Mouse (Mus musculus) embryonic facial prominence, embryonic 12.5 days (tissue): ENCODE data around the gene Ddx58. TPM values are rescaled to one million over a fixed set of nuclear protein-coding genes. Genes with fewer than 3 reads are reported as not detected.

ENCODE experiments used
- ATAC-seq: fragments of 200-750 bp; cut with Nextera tagmentation; 2 replicates; pipeline ENCODE4 v1.8.0; 2017; ENCODE audit not compliant: insufficient number of reproducible peaks, insufficient read depth, low FRiP score, low TSS enrichment
- H3K27ac ChIP-seq: fragments of 300-500 bp; sonication (generic); 2 replicates; pipeline ENCODE4 v1.5.1; 2016; ENCODE audit warnings: mild to moderate bottlenecking
- H3K27me3 ChIP-seq: fragments of 300-500 bp; sonication (generic); 2 replicates; pipeline ENCODE4 v1.6.1; 2016; ENCODE audit warnings: mild to moderate bottlenecking, moderate library complexity
- H3K36me3 ChIP-seq: fragments of 300-500 bp; sonication (generic); 2 replicates; pipeline ENCODE4 v1.6.1; 2016; ENCODE audit warnings: mild to moderate bottlenecking
- H3K4me1 ChIP-seq: fragments of 300-500 bp; sonication (generic); 2 replicates; pipeline ENCODE4 v1.6.1; 2016
- H3K4me2 ChIP-seq: fragments of 300-500 bp; sonication (generic); replicated peaks from 2 replicates; pipeline ENCODE4 v1.6.1; 2016; ENCODE audit warnings: mild to moderate bottlenecking, moderate library complexity
- H3K4me3 ChIP-seq: fragments of 300-500 bp; sonication (generic); 2 replicates; pipeline ENCODE4 v1.5.1; 2016; ENCODE audit warnings: mild to moderate bottlenecking
- H3K9ac ChIP-seq: fragments of 300-500 bp; sonication (generic); 2 replicates; pipeline ENCODE4 v1.6.1; 2016; ENCODE audit warnings: mild to moderate bottlenecking, moderate library complexity
- H3K9me3 ChIP-seq: fragments of 300-500 bp; sonication (generic); 2 replicates; pipeline ENCODE4 v1.6.1; 2016; ENCODE audit warnings: mild to moderate bottlenecking, moderate library complexity
- WGBS: fragments of 180-500 bp; shearing (Covaris S2); methylation state at CpG from one replicate; pipeline ENCODE4 v1.1.7; 2016; 5-methylcytosine and 5-hydroxymethylcytosine counted together
- polyA plus RNA-seq: library from polyadenylated mRNA; unstranded; fragments of >200 nt; fragmentation: Nextera tagmentation; extraction: Ambion mirVana; gene quantifications from 2 replicates; pipeline ENCODE4 v1.2.1, GENCODE M21; 2016

The Ddx58 gene
- polyA plus RNA-seq, 1 experiment from 2014 or later: 8.3 TPM

DNA sequence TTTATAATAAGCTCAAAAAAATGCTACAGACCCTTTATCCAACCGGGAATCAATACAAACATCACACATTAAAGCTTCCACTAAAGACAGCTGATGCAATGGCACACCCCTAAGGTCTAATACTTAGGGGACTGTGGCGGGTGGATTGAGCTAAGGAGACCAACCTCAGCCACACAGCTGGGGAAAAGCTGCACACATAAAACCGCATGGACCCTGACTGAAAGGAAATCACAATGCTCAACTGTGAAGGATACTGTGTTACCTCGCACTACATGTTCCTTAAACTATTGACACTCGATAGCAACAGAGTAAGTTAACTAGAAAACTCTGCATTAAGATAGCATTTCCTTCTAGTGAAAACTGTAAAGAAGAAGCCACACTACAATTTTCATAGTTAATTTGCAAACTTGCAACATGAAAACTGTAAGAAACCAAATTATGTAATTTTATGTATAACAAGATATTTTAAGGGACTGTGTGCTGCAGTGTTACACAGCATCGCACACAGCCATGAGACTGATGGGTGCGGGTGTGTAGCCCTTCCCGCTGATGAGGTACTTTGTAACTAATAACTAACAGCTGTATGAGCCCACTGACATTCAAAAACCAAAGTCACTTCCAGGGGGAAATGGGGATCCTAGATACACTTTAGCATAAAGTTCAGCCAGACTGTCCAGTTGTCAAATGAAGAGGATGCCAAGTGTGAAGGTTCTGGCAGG lies 14.9 kb upstream of the Ddx58 start:
- no peak overlapping the region for H3K27ac ChIP-seq
- no peaks in the 10 kb centered on the region for H3K9me3 ChIP-seq
- no peak for ATAC-seq
- H3K4me1 ChIP-seq: no peaks in the 10 kb centered on the region; the same call in 1 of the 2 replicates
- no peaks in the 10 kb centered on the region for H3K27me3 ChIP-seq
- H3K4me2 ChIP-seq: no peak overlapping the region
- 69% methylated on average over 8 of the region's 8 CpGs for WGBS
- H3K36me3 ChIP-seq: peaks cover 6% of the 10 kb centered on the region; the same call in 1 of the 2 replicates
- no peak overlapping the region for H3K9ac ChIP-seq
- no peak overlapping the region for H3K4me3 ChIP-seq

DNA sequence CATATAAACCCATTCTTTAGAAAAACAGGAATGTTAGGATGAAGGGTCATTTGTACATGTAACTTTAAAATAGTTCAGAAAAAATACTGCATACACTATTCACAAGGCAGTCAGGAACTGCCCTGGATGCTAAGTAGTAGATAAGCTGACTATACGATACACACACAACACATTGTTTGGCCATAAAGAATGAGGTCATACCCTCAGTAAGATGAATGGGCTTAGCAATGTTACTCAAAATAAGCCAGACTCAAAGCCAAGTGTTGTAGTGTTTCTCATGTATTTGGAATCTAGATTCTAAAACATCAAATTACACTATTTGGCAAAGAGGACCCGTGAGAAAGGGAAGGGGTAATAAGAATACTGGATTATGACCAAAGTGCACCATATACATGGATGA lies 14.1 kb upstream of the Ddx58 start:
- Histone ChIP-seq H3K4me2 (no peak overlapping the region), H3K36me3 (no peaks in the 10 kb centered on the region), H3K9ac (no peak overlapping the region), H3K27ac (no peak overlapping the region), H3K4me1 (no peaks in the 10 kb centered on the region; the same call in 1 of the 2 replicates), H3K27me3 (no peaks in the 10 kb centered on the region), H3K4me3 (no peak overlapping the region), H3K9me3 (no peaks in the 10 kb centered on the region)
- no peak for ATAC-seq
- 81% methylated on average over 2 of the region's 2 CpGs for WGBS

DNA sequence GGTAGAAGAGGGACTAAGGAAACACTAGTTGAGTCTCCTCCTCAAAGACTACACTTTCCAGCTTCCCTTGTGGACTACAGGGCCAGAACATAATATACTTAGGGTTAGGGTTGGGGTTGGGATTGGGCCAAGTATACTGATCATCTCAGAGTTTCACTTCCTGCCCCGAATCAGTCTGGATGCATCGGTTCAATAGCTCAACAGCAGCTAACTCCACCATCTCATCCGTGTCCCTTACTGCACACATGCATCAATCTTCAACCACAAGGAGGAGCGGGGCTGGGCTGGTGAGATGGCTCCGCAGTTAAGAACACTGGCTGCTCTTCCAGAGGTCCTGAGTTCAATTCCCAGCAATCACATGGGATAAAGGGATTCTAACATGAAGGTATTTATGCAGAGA lies 11.4 kb upstream of the Ddx58 start:
- Histone ChIP-seq H3K9me3 (no peaks in the 10 kb centered on the region), H3K9ac (no peak overlapping the region), H3K36me3 (no peaks in the 10 kb centered on the region), H3K4me1 (no peaks in the 10 kb centered on the region; the same call in 1 of the 2 replicates), H3K27ac (no peak overlapping the region), H3K4me3 (no peak overlapping the region), H3K4me2 (no peak overlapping the region), H3K27me3 (no peaks in the 10 kb centered on the region)
- no peak for ATAC-seq
- WGBS: 93% methylated on average over 5 of the region's 5 CpGs

DNA sequence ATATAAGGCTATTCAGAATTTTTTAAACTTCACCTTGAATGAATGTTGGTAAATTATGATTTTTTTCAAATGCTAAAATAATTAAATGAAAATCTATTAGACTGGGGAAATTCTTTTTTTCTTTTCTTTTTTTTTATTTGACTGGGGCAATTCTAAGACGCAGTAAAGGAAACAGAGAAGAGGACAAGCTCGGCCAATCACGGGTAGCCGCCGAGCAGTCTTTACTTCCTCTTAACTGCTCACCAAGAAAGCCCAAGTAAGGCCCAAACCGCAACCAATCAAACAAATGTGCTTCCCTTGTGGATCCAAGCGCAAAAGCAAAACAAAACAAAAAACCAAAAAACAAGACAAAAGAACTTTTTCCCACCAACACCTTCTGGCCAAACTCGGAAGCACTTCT lies 4.4 kb upstream of the Ddx58 start:
- Histone ChIP-seq H3K36me3 (no peaks in the 10 kb centered on the region), H3K4me3 (no peak overlapping the region), H3K4me1 (no peaks in the 10 kb centered on the region), H3K27me3 (no peaks in the 10 kb centered on the region), H3K9ac (no peak overlapping the region), H3K27ac (no peak overlapping the region), H3K9me3 (no peaks in the 10 kb centered on the region), H3K4me2 (no peak overlapping the region)
- ATAC-seq: no peak
- 84% methylated on average over 8 of the region's 8 CpGs for WGBS

DNA sequence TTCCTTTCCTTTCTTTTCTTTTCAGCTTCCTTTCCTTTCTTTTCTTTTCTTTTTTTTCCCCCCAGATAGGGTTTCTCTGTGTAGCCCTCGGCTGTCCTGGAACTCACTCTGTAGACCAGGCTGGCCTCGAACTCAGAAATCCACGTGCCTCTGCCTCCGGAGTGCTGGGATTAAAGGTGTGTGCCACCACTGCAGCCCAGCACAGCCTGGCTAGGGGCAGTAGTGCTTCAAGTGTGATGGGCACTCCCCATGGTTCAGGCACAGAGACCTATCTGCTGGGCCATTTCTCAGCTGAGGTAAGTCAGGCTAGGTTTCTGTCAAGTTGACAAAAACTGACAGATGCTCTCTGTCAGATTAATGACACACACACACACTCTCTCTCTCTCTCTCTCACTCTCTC lies 3.4 kb upstream of the Ddx58 start:
- Histone ChIP-seq H3K4me3 (no peak overlapping the region), H3K27ac (no peak overlapping the region), H3K4me2 (no peak overlapping the region)

DNA sequence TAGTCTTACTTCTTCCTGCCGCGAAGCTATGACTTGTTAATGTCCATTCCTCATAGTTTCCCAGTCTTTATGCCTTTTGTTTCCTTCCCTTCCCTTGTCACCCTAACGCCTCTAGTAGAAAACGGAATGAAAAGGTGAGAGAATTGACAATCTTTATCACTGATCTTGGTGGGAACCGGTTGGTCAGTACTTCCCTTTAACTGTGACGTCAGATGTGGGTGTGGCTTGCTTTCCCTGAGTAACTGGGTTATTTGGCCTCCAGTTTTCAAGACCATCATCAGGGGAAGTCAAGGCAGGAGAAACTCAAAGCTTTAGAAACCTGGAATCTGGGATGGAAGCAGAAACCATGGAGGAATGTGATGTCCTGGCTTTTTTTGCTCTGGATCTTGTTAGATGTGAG lies 2.3 kb upstream of the Ddx58 start:
- 56% methylated on average over 6 of the region's 6 CpGs for WGBS
- Histone ChIP-seq H3K27ac (no peak overlapping the region), H3K9ac (no peak overlapping the region), H3K27me3 (no peaks in the 10 kb centered on the region), H3K4me2 (no peak overlapping the region), H3K4me1 (no peaks in the 10 kb centered on the region), H3K9me3 (no peaks in the 10 kb centered on the region), H3K4me3 (no peak overlapping the region), H3K36me3 (no peaks in the 10 kb centered on the region)
- no peak for ATAC-seq

More for the DNA sequence above, 3.4 kb upstream of the Ddx58 start:
- no peak for ATAC-seq
- Histone ChIP-seq H3K4me1 (no peaks in the 10 kb centered on the region), H3K36me3 (no peaks in the 10 kb centered on the region), H3K9ac (no peak overlapping the region), H3K27me3 (no peaks in the 10 kb centered on the region), H3K9me3 (no peaks in the 10 kb centered on the region)
- 79% methylated on average over 4 of the region's 4 CpGs for WGBS

DNA sequence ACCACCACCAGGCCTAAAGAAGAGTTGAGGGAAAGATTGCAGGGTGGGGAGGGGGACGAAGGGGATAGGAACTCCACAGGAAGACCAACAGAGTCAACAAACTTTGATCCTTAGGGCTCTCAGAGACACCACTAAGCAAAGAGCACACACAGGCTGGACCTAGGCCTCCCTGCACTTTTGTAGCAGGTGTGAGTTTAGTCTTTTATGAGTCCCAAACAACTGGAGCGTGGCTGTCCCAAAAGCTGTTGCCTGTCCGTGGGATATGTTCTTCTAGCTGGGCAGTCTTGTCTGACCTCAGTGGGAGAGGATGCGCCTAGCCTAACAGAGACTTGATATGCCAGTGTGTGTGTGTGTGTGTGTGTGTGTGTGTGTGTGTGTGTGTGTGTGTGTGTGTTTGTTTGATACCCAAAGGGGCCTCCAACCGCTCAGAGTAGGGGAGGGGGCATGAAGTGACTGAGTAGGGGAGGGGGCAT lies 680 bp upstream of the Ddx58 start:
- no peak overlapping the region for H3K9ac ChIP-seq
- 54% methylated on average over 5 of the region's 5 CpGs for WGBS

DNA sequence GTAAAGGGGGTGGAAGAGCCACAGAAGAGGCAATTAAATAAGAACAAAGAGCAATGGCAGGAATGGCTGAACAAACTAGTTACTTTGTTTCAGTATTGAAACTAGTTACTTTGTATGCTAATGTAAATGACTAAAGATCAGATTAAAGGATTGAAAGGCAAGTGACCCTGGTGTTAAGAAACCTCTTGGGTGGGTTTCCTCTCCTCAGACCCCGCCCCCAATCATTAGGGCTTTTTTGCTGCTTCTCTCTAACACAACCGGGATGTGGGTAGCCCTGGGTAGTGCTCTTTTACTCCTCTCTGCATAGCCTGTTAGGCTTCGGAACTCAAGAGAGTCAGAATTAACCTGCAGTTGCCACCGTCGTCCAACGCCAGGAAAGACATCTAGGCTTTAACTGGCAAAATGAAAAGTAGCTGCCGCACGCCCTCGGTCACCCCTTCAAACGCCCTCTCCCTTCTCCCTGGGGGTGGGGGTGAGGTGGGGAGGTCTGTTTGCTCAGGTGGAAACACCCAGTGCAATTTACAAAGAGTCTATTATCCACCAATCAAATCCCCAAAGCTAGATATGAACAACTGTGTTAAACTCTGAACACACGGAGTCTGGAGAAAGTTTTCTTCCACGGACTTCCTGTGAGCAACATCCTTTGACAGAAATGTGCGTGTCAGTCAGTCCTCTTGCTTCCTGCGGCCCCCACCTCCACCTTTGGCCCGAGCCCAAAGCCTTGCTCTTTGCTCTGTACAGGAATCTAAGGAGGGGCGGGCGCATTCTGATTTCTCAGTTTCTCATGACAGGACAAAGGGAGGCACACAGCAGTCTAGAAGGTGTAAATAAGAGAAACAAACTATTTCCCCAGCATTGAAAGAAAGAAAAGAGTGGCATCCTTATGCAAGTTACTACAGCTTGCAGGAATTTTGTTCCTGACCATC lies 882 bp downstream of the Ddx58 start:
- H3K27ac ChIP-seq: peak overlapping the region; percentile 60; the same call in 1 of the 2 replicates
- H3K9ac ChIP-seq: peak overlapping the region; percentile 53
- no peaks in the 10 kb centered on the region for H3K9me3 ChIP-seq
- no peaks in the 10 kb centered on the region for H3K27me3 ChIP-seq
- peak; percentile 71; the same call in 1 of the 2 replicates for ATAC-seq
- no peaks in the 10 kb centered on the region for H3K36me3 ChIP-seq
- H3K4me3 ChIP-seq: peak overlapping the region; percentile 44
- H3K4me1 ChIP-seq: no peaks in the 10 kb centered on the region
- WGBS: 3% methylated on average over 17 of the region's 17 CpGs
- peak overlapping the region; percentile 79 for H3K4me2 ChIP-seq

More for the DNA sequence above, 680 bp upstream of the Ddx58 start:
- H3K4me2 ChIP-seq: peak overlapping the region; percentile 79
- H3K27me3 ChIP-seq: no peaks in the 10 kb centered on the region
- ATAC-seq: 0 out of 2 replicates have a peak, but pooled peaks have one; percentile 15
- H3K27ac ChIP-seq: no peak overlapping the region
- H3K4me1 ChIP-seq: no peaks in the 10 kb centered on the region
- H3K4me3 ChIP-seq: peak overlapping the region; percentile 44
- H3K9me3 ChIP-seq: no peaks in the 10 kb centered on the region
- H3K36me3 ChIP-seq: no peaks in the 10 kb centered on the region

DNA sequence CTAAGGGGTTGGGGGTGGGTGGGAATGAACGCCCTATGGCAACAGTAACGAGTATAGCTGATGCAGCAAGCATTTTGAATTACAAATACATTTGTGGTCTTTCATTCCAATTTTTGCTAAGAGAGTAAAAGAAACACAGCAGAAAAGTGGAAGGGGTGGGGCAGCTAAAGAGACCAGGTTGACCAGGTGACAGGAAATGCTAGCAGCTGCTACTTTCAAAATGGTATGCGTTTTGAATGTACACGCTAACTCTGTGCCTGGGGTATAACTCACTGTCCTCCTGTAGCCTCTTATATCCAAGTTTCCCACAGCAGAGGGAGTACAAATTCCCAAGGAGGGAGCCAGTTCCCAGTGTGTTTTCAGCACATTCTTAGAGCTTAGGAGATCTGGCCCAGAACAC lies 2.8 kb downstream of the Ddx58 start:
- no peak overlapping the region for H3K27ac ChIP-seq
- H3K4me2 ChIP-seq: no peak overlapping the region
- H3K9ac ChIP-seq: no peak overlapping the region
- no peaks in the 10 kb centered on the region for H3K4me1 ChIP-seq
- no peak for ATAC-seq
- no peaks in the 10 kb centered on the region for H3K36me3 ChIP-seq
- H3K4me3 ChIP-seq: no peak overlapping the region
- WGBS: 86% methylated on average over 4 of the region's 4 CpGs
- H3K27me3 ChIP-seq: no peaks in the 10 kb centered on the region
- H3K9me3 ChIP-seq: no peaks in the 10 kb centered on the region

DNA sequence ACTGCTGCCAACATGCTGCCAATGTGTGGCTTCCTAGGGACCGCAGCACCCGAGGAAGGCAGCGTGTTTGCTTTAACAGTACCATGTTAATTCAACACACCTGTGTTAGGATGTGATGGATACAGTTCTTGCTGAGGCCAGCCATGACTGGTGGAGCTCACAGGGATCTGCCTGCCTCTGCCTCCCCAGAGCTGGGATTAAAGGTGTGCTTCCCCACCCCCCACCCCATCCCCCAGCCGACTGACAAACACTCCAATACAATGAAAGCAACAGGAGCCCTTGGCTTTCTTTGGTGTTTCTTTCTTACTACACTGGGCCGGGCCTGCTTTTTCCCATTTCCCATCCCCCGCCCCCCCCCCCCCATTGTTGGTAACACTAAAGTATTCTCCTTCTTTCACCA lies 5.4 kb downstream of the Ddx58 start:
- no peaks in the 10 kb centered on the region for H3K4me1 ChIP-seq
- 86% methylated on average over 6 of the region's 6 CpGs for WGBS

DNA sequence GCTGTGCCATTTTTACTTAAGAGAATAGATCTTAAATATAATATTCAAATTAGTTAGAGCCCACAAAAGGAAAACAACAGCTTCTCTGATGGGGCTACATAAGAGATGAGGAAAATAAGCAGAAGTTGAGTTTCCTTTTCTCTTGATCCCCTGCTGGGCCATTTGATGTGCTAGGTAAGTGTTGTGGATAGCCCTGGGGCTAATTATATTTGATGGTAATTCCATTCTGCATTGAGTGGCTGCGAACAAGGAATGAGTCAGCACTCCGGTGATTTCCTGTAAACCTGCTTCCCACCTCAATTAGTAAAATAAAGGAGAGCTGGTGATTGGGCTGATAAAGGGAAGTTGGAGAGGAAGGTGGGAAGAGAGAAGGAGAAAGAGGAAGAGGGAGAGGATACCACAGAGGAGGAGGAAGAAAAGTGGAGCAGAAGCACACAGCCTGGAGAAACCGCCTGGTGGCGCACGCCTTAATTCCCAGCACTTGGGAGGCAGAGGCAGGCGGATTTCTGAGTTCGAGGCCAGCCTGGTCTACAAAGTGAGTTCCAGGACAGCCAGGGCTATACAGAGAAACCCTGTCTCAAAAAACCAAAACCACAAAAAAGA lies 6.5 kb downstream of the Ddx58 start:
- Histone ChIP-seq H3K27me3 (no peaks in the 10 kb centered on the region), H3K9ac (no peak overlapping the region), H3K4me1 (no peaks in the 10 kb centered on the region), H3K4me3 (no peak overlapping the region), H3K9me3 (no peaks in the 10 kb centered on the region), H3K27ac (no peak overlapping the region), H3K36me3 (no peaks in the 10 kb centered on the region), H3K4me2 (no peak overlapping the region)
- WGBS: 92% methylated on average over 7 of the region's 7 CpGs
- no peak for ATAC-seq

More for the DNA sequence above, 5.4 kb downstream of the Ddx58 start:
- no peak overlapping the region for H3K27ac ChIP-seq
- no peak overlapping the region for H3K4me2 ChIP-seq
- ATAC-seq: no peak
- no peak overlapping the region for H3K9ac ChIP-seq
- no peaks in the 10 kb centered on the region for H3K27me3 ChIP-seq
- H3K4me3 ChIP-seq: no peak overlapping the region
- H3K36me3 ChIP-seq: no peaks in the 10 kb centered on the region
- H3K9me3 ChIP-seq: no peaks in the 10 kb centered on the region
